Mouse (Mus musculus) gastrocnemius, postnatal 36 days (tissue): ENCODE results near the gene Pcnt. TPM values are rescaled to one million over a fixed set of nuclear protein-coding genes. Genes with fewer than 3 reads are reported as not detected.

Source experiments
- DNase-seq, 2 experiments: peaks; one replicate each; pipeline ENCODE4 v3.0.0; 2022
- intact Hi-C: fragments of 180-260 bp; cut with DNase I; formaldehyde crosslinking; loops from one replicate; pipeline ENCODE4 v1.15.1; 2025
- total RNA-seq, 2 experiments: library from RNA; stranded (reverse); gene quantifications; 2 replicates each; pipeline ENCODE4 v1.2.3; 2021

Gene Pcnt
- total RNA-seq, 2 experiments from 2014 or later, result 55.0 to 58.1 TPM

DNA sequence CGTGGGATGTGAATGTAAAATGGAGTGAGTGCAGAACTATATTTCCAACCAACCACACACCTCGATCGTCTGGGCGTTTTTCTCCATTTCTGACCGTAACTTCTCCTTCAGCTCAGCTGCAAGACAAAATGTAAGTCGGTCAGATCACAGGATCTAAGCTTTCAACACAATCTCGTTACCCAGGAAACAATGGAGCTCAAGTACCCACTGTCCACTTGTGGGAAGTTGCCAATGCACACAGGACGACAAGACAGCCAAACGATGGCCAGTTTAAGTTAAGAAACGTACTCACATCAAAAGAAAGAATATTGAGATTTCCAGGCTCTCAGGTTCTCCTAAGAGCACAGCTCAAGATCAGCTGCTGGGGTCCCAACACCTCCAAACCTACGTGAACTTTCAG, 8.7 kb downstream of the Pcnt start:
- DNase-seq, result no peak
- intact Hi-C loops, result no loop called here

DNA sequence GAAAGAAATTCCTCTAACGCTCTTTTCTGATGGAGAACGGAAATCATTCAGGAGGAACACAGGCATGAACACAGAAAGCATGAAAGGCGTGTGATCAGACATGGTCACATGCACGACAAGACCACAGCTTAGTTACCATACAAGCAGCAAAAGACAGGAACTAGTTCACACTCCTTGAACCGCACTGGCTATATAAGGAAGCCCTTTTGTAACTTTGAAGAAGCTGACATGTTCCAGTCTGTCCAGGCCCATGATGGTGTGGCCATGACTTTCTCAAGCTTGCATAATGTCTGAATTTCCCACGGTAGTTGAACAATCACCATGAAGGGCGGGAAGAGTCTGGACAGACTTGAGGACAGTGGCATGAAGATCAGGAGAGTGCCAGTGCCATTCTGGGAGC, 16.9 kb downstream of the Pcnt start:
- no peak for DNase-seq
- intact Hi-C loops, result loop anchor here (5.0 kb wide), 1 partner anchor 43 kb away; no protein-coding TSS in a partner anchor

DNA sequence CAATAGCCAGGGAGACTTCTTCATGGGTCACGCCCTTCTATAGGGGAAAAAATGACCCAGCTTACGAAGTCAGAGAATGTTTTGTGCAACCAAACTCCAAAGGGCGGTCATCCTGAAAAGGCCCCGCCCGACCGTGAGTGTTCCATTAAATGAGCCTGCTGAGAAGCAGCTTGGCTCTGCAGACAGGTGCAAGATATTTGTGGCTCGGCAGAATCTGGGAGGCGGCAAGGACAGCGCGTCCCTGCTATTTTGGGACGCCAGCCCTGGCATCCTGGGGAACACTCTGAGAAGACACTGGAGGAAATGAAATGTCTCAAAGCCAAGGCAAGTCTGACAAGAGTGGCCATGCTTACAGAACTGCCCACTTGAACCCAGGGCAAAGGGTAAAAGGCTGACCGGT, 25.8 kb downstream of the Pcnt start:
- peak; percentile 51 to 69 for DNase-seq
- intact Hi-C loops, result no loop called here

DNA sequence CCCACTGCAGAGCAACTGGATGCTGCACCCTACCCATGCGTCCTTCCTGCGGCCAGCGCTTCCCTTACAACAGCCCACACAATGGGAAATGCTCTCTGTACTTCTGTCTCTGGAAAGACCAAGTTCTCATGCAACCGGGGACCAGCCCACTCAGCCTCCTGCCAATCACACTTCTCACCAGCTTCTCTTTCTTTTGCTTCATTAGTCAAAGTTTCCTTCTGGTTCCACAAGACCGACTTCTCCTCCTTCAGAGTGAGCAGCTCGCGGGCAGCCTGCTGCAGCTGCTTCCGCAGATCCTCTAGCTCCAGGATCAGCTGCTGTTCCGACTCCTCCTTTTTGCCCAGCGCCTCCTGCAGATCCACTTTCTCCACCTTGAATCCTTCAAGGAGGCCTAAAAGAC, 34.1 kb downstream of the Pcnt start:
- DNase-seq, result no peak
- intact Hi-C loops, result no loop called here

DNA sequence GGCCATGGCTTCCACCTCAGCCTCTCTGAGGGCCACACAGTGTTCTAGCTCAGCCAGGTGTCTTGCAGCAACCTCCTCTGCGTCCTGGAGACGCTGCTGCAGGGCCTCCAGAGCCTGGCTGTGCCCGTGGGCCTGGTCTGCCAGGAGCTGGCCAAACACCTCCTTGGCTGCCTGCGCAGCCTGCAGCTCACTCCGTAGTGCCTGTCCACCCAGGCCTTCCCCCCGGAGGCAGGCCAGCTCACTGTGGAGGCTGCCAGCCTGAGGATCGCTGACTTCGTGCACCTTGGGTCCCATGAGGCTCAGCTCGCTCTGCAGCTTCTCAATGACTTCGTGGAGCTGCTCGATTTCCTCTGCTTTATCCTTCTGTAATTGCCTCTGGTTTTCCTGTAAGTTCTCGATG, 50.0 kb downstream of the Pcnt start:
- peak in 1 of 2 experiments; percentile 34 for DNase-seq
- intact Hi-C loops, result no loop called here

DNA sequence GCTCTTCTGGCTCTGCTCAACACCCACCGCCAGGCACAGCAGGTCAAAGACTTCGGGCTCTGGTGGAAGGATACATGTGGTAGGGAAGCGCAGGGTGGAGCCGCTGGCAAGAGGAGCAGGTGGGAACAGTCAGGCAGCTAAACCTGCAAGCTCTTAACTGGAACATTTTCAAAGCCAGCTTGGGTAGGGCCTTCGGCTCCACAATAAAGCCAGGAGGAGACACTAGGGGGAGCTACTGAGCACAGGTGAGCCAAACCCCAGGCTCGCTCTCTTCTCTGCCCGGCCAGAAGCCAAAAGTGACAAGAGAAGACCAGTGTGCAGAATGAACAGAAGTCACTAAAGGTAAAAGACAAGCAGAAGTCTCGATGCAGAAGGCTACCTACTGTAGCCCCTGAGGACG, 50.8 kb downstream of the Pcnt start:
- intact Hi-C loops, result loop anchor here (2.0 kb wide), 1 partner anchor 31 kb away; no protein-coding TSS in a partner anchor
- peak in 1 of 2 experiments; percentile 28 for DNase-seq

DNA sequence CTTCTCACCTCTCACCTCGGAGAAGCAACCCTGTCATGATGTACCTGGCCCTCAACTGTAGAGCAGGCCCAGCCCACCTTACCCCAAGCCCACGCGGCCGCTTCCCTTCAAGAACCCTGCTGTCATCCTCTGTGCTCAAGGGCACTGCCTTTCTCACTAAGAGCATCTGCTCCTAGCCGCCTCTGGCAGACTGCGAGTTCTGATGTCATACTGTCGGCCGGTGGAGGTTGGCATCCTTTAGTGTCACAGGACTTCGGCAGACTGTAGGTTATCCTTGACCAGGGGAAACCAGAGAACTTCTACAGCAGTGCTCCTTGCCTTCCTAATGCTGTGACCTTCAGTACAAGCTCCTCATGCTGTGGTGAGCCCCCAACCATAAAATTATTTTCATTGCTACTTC, 51.4 kb downstream of the Pcnt start:
- intact Hi-C loops, result loop anchor here (2.0 kb wide), 1 partner anchor 32 kb away; no protein-coding TSS in a partner anchor
- DNase-seq, result no peak

DNA sequence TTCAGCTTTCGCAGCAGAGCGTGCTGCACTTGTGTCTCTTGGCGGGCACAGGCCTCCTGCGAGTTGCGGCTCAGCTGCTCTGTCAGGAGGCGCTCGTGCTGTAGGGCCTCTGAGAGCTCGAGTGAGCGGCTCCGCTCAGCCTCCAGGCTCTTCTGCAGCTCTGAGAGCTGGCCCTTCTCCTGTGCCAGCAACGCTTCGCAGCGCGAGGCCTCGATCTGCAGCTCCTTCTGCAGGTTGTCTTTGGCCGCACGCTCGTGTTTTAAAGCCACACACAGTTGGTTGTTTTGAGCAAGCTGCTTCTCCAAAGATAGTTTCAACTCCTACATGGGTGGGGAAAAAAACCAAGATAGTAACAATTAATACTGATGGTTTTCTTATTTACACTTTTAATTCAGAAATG, 67.6 kb downstream of the Pcnt start:
- intact Hi-C loops, result no loop called here
- DNase-seq, result no peak

DNA sequence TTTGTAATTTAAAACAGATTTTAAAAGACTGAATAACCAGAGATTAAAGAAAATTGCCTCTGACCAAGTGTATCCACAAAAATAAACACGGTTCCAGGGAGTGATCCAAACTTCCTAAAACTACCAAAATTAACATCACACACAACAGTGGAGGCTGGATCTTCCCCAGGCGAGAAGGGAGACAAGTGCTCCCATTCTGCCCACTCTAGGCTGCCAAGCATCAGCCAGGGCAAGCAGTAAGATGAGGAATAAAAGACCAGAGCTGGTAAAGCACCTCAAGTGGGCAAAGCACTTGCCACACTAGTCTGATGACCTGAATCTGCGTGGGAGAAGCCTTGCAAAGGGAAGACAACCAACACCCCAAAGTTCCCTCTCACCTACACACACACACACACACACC, 70.8 kb downstream of the Pcnt start:
- DNase-seq, result no peak
- intact Hi-C loops, result no loop called here

DNA sequence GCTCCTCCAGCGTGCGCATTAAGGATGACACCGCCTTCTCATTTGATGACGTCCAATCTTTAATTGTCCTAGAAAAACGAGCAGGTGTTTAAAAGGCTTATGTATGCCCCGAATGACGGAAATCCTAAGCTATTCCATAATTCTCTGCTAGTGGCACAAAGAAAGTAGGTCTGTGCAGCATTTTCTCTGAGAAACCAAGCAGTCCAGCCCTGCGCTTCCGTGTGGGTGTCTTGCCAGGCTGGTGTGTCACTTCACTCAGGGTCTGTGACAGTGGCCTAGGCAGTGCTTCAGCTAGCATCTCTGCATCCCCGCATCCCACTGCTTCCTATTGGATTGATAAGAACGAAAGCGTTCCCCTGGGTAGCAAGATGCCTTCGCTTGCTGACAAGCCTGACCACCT, 73.8 kb downstream of the Pcnt start:
- DNase-seq, result no peak
- intact Hi-C loops, result no loop called here

DNA sequence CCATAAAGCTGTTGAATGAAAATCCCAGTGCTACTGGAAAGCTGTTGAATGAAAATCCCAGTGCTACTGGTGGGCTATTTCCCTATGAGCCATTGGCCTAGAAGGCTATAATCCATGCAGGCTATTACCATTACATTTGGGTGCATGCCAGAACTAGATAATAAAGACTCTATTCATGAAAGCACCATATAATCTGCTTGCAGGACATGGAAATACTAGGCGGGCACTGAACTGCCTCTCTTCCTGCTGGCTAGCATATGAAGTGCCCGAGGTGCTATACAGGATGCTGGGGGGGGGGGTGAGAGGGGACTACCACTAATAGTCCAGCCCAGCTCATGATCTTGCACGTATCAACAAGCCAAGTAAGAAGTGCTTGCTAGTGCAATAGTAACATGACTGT, 79.4 kb downstream of the Pcnt start:
- intact Hi-C loops, result no loop called here
- DNase-seq, result no peak

DNA sequence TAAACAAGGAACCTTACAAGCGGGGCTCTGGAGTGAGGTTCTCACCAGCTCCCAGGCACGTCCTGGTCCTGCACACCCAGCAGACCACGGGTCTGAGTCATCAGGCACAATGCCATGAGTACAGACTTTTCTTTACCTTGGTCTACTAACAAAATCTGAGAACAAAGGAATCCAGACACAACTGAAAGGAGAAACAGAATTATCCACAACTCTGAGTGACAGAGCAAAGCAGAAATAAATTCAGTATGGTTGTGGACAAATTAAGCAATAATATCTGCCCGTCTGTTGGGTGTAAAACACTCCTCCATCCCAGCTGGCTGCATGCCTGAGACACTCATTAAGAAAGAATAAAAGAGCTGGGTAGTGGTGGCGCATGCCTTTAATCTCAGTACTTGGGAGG, 84.1 kb downstream of the Pcnt start:
- DNase-seq, result no peak
- intact Hi-C loops, result no loop called here

DNA sequence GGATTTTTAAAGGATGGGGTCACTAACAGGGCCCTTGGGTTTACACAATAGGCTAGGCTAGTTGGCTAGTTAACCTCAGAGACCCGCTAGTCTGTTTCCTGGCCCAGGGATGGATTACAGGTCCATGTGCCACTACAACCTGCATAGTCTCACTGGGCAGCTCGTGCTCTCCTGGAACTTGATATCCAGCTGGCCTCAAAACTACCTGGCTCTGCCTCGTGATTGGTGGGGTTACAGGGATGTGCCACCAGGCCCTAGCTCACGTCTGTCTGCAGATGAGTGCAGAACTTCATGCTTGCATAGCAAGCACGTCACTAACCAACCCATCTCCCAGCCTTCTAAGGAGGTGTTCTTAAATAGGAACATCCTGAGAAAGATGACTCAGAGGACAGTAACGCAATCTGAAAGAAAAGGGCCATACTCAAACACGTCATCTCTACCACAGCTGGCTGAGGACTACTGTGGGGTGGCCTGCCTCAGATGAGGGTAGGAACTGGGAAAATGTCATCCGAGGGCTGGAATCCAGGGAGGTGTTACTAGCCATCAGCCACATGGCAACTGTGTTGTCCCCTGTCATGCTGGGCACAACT, 85.2 kb downstream of the Pcnt start:
- intact Hi-C loops, result no loop called here
- DNase-seq, result no peak

DNA sequence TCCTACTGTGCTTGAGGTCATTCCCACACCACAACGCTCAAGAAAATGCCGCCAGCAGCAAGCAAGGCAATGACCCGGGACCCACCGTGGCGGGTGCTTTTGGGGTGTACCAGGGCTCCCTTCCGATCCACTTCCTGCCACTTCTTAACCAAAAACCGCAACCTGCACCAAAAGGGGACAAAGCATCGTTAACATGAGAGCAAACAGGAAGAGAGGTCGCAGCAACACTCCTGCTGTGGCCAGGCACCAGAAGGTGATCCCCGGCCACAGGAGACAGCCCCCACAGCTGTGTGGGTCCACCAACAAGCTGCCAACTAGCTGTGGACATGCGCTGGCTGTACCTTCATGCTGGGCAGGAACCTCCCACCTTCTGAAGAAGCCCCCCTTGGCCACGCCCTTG, 87.6 kb downstream of the Pcnt start:
- intact Hi-C loops, result no loop called here
- no peak for DNase-seq

DNA sequence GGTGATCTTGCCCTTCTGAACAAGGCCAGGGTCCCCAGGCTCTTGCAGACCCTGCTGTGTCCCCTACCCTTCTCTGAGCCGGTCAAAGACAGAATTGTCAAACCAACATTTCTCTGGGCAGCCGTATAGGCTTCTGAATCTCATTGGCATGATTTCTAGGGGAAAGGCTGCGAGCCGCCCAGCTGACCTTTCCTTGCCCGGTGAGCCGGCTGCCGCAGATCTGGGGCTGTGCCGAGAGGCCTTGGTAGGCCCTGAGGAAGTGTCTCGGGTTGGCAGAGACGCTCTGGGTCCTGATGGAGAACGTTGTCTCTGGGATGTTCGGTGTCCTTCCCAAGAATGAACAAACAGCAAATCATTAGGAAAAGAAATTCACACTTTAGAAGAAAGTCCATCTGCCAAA, 88.6 kb downstream of the Pcnt start:
- intact Hi-C loops, result no loop called here
- no peak for DNase-seq

DNA sequence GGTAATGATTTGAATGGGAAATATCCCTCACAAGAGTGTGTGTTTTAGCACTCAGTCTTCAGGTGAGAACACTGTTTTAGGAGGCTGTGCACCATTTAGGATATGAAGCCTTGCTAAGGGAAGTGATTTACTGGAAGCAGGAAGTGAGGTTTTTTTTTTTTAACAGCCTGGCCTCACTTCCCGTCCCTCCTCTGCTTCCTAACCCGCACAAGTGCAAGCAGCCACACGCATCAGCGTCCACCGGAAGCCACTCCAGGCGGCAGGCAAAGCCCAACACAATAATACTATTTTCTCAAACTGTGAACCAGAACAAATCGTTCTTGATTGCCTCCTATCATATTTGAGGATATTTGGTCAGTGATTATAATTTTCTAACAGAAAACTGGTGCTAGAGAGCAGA, 90.6 kb downstream of the Pcnt start:
- intact Hi-C loops, result no loop called here
- no peak for DNase-seq

DNA sequence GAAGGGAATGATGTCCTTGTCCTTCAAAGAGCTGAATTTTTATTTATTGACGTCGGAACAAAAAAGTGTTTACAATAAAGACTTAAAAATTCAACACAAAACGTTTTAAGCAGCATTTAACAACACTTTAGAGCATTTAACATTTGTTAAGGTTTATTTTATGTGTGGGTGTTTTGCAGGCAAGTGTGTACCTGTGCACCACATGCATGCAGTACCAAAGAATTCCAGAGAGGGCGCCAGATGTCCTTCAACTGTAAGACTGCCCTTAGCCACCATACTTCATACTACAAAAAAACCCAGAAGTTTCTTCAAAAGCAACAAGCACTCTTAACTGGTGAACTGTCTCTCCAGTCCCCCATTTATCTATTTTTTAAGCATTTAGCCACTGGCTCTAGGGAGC, 96.0 kb downstream of the Pcnt start:
- no peak for DNase-seq
- intact Hi-C loops, result no loop called here

DNA sequence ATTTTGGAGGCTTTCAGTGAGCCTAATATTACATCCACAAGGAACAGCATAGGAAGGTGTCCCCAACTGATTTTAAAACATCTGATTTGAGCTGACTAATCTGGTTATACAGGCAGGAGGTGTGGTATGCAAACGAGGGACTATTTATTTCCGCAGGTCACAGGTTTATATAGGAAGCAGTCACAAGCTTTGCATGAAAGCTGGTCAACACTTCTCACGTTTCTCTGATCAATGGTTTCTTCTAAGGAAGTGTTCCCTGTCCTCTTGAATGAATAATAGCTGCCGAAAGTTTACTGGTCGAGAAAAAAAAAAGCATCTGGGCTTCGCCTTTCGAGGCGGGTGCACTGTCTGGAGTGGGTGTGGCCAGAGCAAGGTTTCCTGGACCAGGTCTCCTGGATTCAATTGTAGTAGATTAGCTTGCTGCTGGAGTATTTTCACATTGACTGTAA, 96.5 kb downstream of the Pcnt start:
- intact Hi-C loops, result no loop called here
- no peak for DNase-seq

DNA sequence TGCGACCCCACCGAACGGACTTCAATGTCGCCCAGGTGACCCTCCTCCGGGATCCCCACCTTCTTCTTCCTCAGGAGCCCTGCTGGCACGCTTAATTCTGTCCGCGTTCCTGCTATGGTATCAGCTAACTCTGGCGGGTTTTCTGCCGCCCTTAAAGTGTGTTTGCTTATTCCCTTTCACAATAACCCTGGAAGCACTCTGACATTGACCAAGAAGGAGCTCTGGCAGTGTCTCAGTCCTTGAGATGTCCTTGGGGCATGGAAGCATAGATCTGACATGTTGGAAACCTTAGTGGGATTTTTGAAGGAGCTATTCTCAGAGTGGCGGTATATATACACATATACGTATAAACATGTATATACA, 97.1 kb downstream of the Pcnt start:
- DNase-seq, result no peak
- intact Hi-C loops, result no loop called here

DNA sequence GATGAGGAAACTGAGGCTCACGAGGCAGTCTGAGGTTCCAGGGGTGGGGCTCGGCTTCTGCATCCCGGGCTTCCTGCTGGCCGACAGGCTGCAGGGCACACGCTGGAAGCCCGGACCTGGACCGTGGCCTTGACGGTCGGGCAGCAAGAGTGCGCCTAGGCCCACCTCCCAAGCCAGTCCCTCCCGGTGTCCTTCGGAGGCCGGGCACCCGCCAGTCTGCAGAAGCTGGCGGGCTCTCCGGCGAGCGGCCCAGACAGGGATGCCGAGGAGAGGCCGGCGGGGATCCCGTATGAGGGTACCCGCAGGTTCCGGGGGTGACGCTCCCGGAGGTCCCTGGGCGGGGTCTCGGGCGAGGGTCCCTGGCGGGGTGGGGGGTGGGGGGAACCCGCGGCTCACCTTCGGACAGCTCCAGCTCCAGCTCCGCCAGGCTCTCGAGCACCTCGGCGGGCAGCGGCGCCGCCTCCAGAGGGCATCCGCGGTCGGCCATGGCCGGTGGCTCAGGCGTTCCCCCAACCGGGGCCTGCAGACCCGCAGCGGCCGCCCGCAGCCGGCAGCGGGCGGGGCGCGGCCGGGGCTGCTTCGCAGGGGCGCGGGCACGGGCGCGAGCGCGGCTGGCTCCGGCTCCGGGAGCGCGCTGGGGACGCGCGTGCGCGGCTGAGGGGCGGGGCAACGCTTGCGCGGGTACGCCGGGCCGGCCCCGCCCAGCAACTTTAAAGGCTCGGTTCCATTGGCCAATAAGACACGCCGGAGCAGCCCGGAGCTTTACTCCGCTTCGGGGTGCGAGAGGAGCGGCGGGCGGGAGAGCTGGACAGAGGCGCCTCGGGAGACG, 97.7 kb downstream of the Pcnt start, which contains the start of gene Dip2a:
Gene Dip2a, minus strand, starts transcription at position 581 of the 829 bp plus-strand sequence.
- intact Hi-C loops, result no loop called here
- DNase-seq, result peak; percentile 91 to 94

DNA sequence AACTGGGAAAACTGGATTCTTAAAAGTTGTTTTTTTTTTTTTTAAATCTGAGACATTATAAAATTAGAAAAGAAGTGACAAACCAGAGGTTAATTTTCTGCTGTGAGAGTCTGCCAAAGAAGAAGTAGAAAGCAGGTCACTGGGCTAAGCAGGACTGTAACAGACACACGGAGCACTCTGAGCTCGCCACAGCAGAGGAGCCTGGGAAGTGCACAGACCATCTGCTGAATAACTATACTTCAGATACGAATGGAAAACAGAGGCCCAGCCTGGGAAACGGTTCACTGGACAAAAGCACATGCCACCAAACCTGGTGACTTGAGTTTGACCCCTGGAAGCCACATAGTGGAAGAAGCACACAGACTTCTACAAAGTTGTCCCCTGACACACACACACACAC, 108.2 kb downstream of the Pcnt start:
- no peak for DNase-seq
- intact Hi-C loops, result no loop called here

DNA sequence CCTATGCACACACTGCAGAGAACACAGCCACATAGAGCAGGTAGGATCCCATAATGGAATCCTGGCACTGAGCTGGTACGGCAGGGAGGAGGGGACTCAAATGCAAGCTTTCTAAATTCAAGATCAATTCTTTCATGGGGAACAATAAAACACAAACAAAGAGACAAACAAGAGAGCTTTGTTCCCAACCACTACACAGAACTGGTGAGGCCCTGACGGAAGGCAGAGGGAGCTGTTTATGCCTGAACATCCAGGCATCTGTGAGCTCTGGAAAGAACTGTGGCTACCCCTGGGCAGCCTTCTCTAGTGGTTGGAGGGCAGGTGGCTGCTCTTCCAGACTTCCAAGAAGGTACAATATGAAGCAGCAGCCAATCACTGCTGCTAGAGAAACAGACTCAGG, 110.5 kb downstream of the Pcnt start:
- intact Hi-C loops, result no loop called here
- no peak for DNase-seq
